Mouse (Mus musculus): Measurements from ENCODE around the gene Tmem35b. TPM values are rescaled to one million over a fixed set of nuclear protein-coding genes. Genes with fewer than 3 reads are reported as not detected.

The Tmem35b gene
- polyA plus RNA-seq, 1 experiment from 2014 or later: 13.6 TPM

Other genes with a start within 250 kb of the Tmem35b start
- 30.0 and 30.6 TPM in 2 replicates for gene Zmym4, start 155.6 kb upstream of the Tmem35b start, polyA plus RNA-seq (2015; fragmentation: Nextera tagmentation; extraction: Ambion mirVana)
- 120 and 122 TPM in 2 replicates for gene Sfpq, start 102.4 kb upstream of the Tmem35b start, polyA plus RNA-seq (2015; fragmentation: Nextera tagmentation; extraction: Ambion mirVana)
- 26.4 and 28.4 TPM in 2 replicates for gene Zmym1, start 62.5 kb upstream of the Tmem35b start, polyA plus RNA-seq (2015; fragmentation: Nextera tagmentation; extraction: Ambion mirVana)
- gene Zmym6, start 46.3 kb upstream of the Tmem35b start, polyA plus RNA-seq (2015; fragmentation: Nextera tagmentation; extraction: Ambion mirVana): 24.0 and 30.0 TPM in 2 replicates
- 4.9 and 5.4 TPM in 2 replicates for gene Dlgap3, start 45.5 kb downstream of the Tmem35b start, polyA plus RNA-seq (2015; fragmentation: Nextera tagmentation; extraction: Ambion mirVana)
- 50.4 and 51.3 TPM in 2 replicates for gene Smim12, start 120.1 kb downstream of the Tmem35b start, polyA plus RNA-seq (2015; fragmentation: Nextera tagmentation; extraction: Ambion mirVana)
- gene Gja4, start 190.3 kb downstream of the Tmem35b start, polyA plus RNA-seq (2015; fragmentation: Nextera tagmentation; extraction: Ambion mirVana): 11.4 and 13.1 TPM in 2 replicates
- gene Gjb3, start 207.2 kb downstream of the Tmem35b start, polyA plus RNA-seq (2015; fragmentation: Nextera tagmentation; extraction: Ambion mirVana): 0.10 TPM in 1 of 2 replicates, not detected in the other
- not detected in 2 replicates for gene Gjb4, start 230.4 kb downstream of the Tmem35b start, polyA plus RNA-seq (2015; fragmentation: Nextera tagmentation; extraction: Ambion mirVana)
- gene Gjb5, start 234.5 kb downstream of the Tmem35b start, polyA plus RNA-seq (2015; fragmentation: Nextera tagmentation; extraction: Ambion mirVana): 0.10 TPM in 1 of 2 replicates, not detected in the other

Data from forebrain, embryonic 13.5 days (tissue).